Mouse (Mus musculus) C2C12 (cell line): ENCODE results near the gene Kif3a.

Source experiments
- CTCF ChIP-seq: IDR thresholded peaks from one replicate; pipeline ENCODE4 v1.5.1; 2011; ENCODE audit not compliant: control insufficient read depth, insufficient read depth, insufficient read length
- USF1 ChIP-seq: IDR thresholded peaks from one replicate; pipeline ENCODE4 v1.6.1; 2011; ENCODE audit warnings: low read depth, mild to moderate bottlenecking, control low read depth, moderate library complexity

GRCm38 (mm10) chr11:53626802-53627373 is 59.7 kb downstream of the Kif3a start:
- TF ChIP-seq CTCF (no peak), USF1 (no peak)
